Mouse (Mus musculus): ENCODE measurements around the gene Saa1.

Gene Saa1

GRCm38 (mm10) chr7:46719526-46719925 is 23.3 kb downstream of the Saa1 start:
- in situ Hi-C loops (cut with MboI; ENCODE audit: low sequenced_read_pairs) = loop anchor here (10.0 kb wide), 1 partner anchor 45 kb away; no protein-coding TSS in a partner anchor

- in situ Hi-C loops (cut with MboI; ENCODE audit: low sequenced_read_pairs) = loop anchor here (10.0 kb wide), 1 partner anchor 46 kb away; no protein-coding TSS in a partner anchor
Observed at GRCm38 (mm10) chr7:46718591-46719270, 24.0 kb downstream of the Saa1 start.

- in situ Hi-C loops (cut with MboI; ENCODE audit: low sequenced_read_pairs) = loop anchor here (10.0 kb wide), 1 partner anchor 48 kb away; no protein-coding TSS in a partner anchor
Observed at GRCm38 (mm10) chr7:46716897-46717296, 25.9 kb downstream of the Saa1 start.

- in situ Hi-C loops (cut with MboI; ENCODE audit: low sequenced_read_pairs) = loop anchor here (10.0 kb wide), 1 partner anchor 49 kb away; no protein-coding TSS in a partner anchor
Observed at GRCm38 (mm10) chr7:46715600-46715999, 27.2 kb downstream of the Saa1 start, which contains the start of gene Saa3. TSS of gene Saa3 (minus strand) at chr7:46715700.

- in situ Hi-C loops (cut with MboI; ENCODE audit: low sequenced_read_pairs) = loop anchor here (10.0 kb wide), 1 partner anchor 50 kb away; no protein-coding TSS in a partner anchor
Observed at GRCm38 (mm10) chr7:46714518-46714917, 28.3 kb downstream of the Saa1 start.

- in situ Hi-C loops (cut with MboI; ENCODE audit: low sequenced_read_pairs) = loop anchor here (10.0 kb wide), 1 partner anchor 53 kb away; no protein-coding TSS in a partner anchor
Observed at GRCm38 (mm10) chr7:46712250-46712649, 30.5 kb downstream of the Saa1 start.

GRCm38 (mm10) chr7:46710390-46710844 is 32.4 kb downstream of the Saa1 start, which contains the start of gene Saal1:
TSS of gene Saal1 (minus strand) at chr7:46710680.
- in situ Hi-C loops (cut with MboI; ENCODE audit: low sequenced_read_pairs) = loop anchor here (10.0 kb wide), 1 partner anchor 54 kb away; no protein-coding TSS in a partner anchor

GRCm38 (mm10) chr7:46700521-46701025 is 42.2 kb downstream of the Saa1 start:
- in situ Hi-C loops (cut with MboI; ENCODE audit: low sequenced_read_pairs) = no loop called here

GRCm38 (mm10) chr7:46696754-46697153 is 46.0 kb downstream of the Saa1 start:
- in situ Hi-C loops (cut with MboI; ENCODE audit: low sequenced_read_pairs) = no loop called here

Data from CH12F3 (cell line).